Mouse (Mus musculus) G1E-ER4 (cell line): Measurements from ENCODE around the gene Fdxacb1. TPM values are rescaled to one million over a fixed set of nuclear protein-coding genes. Genes with fewer than 3 reads are reported as not detected.

ENCODE experiments used
- GATA1 ChIP-seq: IDR thresholded peaks from one replicate; pipeline ENCODE4 v1.8.0; 2012; ENCODE audit warnings: low read length, inconsistent platforms
- polyA plus RNA-seq: library from polyadenylated mRNA; stranded (reverse); fragments of >175 nt; gene quantifications from 2 replicates; pipeline ENCODE4 v1.2.3, GENCODE M21; 2012

Gene Fdxacb1
- polyA plus RNA-seq, 1 experiment = 1.9 TPM

DNA sequence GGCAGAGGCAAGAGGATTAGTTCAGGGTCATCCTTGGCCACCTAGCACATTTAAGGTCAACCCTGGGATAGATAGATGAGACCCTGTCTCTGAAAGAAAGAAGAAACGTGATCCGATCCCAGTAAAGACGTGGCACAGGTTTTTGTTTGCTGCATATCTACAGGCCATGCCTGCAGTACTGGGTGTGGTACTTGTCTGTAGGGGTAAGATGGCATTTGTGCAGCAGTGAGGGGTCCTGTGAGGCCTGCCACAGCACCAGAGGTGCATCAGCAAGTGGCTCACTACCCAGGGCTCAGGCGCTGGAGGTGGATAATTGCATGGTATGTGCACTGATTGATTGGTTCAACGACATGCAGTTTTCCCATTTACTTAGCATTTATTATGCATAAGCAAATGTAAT lies 45.8 kb downstream of the Fdxacb1 start:
- TF ChIP-seq GATA1 = no peak

DNA sequence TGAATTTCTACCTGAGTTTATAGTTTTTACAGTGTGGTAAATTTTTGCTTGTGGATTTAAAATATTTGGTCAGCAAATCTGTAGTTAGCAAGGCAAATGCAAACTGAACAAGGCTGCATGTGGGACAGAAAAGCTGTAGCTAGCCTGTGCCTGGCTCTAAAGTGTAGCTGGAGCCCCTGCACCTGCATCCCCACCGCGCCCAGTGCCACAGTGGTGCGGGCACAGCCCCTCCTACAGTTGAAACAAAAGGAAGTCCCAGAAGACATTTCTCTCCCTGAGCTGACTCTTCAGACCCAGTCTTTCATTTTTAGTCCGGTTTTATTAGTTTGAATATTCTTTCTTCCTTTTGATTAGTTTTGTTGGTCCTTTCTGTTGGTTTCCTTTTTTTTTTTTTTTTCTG lies 47.6 kb downstream of the Fdxacb1 start:
- no peak for TF ChIP-seq GATA1

DNA sequence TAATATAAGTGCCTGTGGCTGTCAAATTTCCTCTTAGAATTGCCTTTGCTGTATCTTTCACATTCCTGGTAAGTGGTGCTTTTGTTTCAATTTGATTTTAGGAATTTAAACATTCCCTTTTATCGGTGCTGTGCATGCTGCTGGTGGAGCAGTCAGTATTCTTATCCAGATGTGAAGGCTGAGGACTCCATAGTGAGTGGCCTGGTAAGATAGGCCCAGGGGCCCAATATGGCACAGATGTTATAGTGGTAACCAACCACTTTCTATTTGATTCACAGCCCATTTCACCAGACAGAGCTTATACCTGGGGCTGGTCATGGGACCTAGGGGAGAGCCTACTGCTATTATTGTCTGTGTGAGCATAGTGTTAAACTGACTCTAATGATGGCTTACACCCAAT lies 48.5 kb downstream of the Fdxacb1 start:
- TF ChIP-seq GATA1 = no peak

DNA sequence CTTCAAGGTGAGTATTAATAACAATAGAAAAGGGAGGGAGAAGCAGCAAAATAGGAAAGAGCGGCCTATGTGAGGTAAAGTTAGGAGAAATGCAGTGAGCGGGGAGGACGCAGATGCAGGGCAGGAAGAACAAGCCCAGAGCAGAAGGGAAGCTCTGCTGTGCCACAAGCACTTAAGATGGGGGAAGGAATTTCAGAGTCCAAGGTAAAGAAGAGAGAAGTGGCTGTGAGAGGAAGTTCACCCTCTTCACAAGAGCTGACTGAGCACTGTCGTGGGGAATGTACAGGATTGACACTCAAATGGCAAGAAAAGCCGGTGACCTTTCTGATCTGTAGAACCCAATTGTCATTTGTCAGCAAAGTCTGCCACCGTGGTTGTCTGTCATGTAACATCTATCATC lies 50.0 kb downstream of the Fdxacb1 start:
- no peak for TF ChIP-seq GATA1

DNA sequence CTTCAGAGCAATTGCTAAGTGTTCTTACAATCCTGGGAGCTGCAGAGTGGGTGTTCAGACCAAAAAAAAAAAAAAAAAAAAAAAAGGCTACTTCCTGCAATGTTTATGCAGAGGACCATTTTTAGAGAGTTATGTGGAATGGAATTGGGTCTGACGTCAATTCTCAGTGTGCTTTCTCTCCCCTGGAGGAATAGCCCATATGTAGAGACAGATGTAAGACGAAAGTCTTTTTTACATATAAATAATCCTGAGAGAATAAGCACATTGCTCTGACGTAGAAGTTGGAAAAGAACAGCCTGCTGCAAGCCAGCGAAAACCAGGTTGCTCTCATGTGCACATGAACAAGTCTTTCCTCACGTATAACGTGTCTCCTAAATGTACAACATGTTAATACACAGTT lies 51.7 kb downstream of the Fdxacb1 start:
- TF ChIP-seq GATA1 = no peak

DNA sequence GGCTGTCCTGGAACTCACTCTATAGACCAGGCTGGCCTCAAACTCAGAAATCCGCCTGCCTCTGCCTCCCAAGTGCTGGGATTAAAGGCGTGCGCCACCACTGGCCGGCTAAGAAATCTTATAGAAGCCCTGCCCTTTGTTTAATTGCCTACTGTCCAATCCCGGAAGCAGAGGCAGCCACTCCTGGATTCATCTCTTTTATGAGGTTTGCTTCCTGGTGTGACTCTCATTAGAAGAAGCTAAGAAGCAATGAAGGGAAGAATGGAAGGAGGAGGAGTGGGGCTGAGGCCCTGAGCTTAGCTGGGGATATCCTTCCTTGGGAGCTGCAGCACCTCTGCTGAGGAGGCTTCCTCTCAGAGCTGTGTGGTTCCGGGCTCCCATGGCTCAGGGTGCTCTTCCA lies 53.6 kb downstream of the Fdxacb1 start:
- TF ChIP-seq GATA1 = no peak

DNA sequence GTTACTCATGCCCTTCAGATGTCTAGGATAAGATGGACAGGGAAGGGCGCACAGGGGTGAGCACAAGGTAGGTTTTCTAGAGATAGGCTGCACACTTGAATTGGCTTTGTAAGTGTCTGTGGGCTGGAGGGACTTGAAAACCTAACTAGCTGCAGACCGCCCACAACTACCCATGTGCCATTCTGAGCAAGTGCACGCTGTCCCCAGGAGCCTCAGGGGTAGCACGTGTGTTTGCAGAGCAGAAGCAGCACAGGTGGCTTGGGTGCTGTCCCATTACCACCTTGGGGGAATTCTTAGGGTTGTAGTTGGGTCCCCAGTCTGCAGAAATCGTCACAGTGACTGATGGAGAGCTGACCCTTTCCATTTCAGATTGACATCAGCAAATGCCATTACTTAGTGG lies 54.2 kb downstream of the Fdxacb1 start:
- TF ChIP-seq GATA1 = no peak

Other genes starting within 250 kb of the Fdxacb1 start
- gene Pts, start 239.5 kb upstream of the Fdxacb1 start, polyA plus RNA-seq = 6.6 and 15.4 TPM in 2 replicates
- not detected in 2 replicates for gene Il18, start 213.4 kb upstream of the Fdxacb1 start, polyA plus RNA-seq
- not detected in 2 replicates for gene Bco2, start 213.1 kb upstream of the Fdxacb1 start, polyA plus RNA-seq
- not detected in 2 replicates for gene Tex12, start 206.9 kb upstream of the Fdxacb1 start, polyA plus RNA-seq
- gene Sdhd, start 164.4 kb upstream of the Fdxacb1 start, polyA plus RNA-seq = 15.5 and 45.5 TPM in 2 replicates
- gene Timm8b, start 164.3 kb upstream of the Fdxacb1 start, polyA plus RNA-seq = 13.3 and 21.0 TPM in 2 replicates
- 0.29 and 0.44 TPM in 2 replicates for gene Pih1d2, start 150.9 kb upstream of the Fdxacb1 start, polyA plus RNA-seq
- gene Nkapd1, start 150.8 kb upstream of the Fdxacb1 start, polyA plus RNA-seq = 9.5 and 11.1 TPM in 2 replicates
- 48.6 and 57.7 TPM in 2 replicates for gene Dlat, start 108.5 kb upstream of the Fdxacb1 start, polyA plus RNA-seq
- gene Dixdc1, start 28.7 kb upstream of the Fdxacb1 start, polyA plus RNA-seq = not detected in 2 replicates
- not detected in 2 replicates for gene 2310030G06Rik, start 21.7 kb upstream of the Fdxacb1 start, polyA plus RNA-seq
- not detected in 2 replicates for gene Cryab, start 16.9 kb upstream of the Fdxacb1 start, polyA plus RNA-seq
- not detected in 2 replicates for gene Hspb2, start 15.9 kb upstream of the Fdxacb1 start, polyA plus RNA-seq
- 12.5 and 18.0 TPM in 2 replicates for gene Alg9, start 6.8 kb downstream of the Fdxacb1 start, polyA plus RNA-seq
- gene 1110032A03Rik, start 7.3 kb downstream of the Fdxacb1 start, polyA plus RNA-seq = 1.2 and 1.4 TPM in 2 replicates
- 15.9 and 23.9 TPM in 2 replicates for gene Ppp2r1b, start 77.1 kb downstream of the Fdxacb1 start, polyA plus RNA-seq
- 20.1 and 27.1 TPM in 2 replicates for gene Sik2, start 240.8 kb downstream of the Fdxacb1 start, polyA plus RNA-seq